ENCODE assay signal across 10 mouse cellular contexts in genomic region chr7:70325381-70325780, GRCm38 (mm10). TPM values are rescaled to one million over a fixed set of nuclear protein-coding genes. Genes with fewer than 3 reads are reported as not detected.
A peak's percentile ranks its signal among the peaks of the same experiment; 100 is the strongest.
DNase-seq lines count a peak whose midpoint lies in the region; ATAC-seq and TF ChIP-seq lines count a peak whose summit lies in the region.
"Had no signal": no experiment of that assay in that cellular context is flagged by ENCODE, and none has a peak within 500 bp of the region (broad histone marks: within the 10 kb centered on the region; RNA-seq: fewer than 3 reads in every experiment).

No protein-coding gene starts in this region.

- TF ChIP-seq CTCF in stomach, postnatal 0 days (IDR thresholded peaks at IDR 0.05; ENCODE audit: low read depth) = no peak; the same call in 1 of the 2 replicates

- H3K9me3 ChIP-seq in neural tube, embryonic 15.5 days (replicated peaks) = no peaks in the 10 kb centered on the region
- no peaks in the 10 kb centered on the region for H3K9me3 ChIP-seq in forebrain, embryonic 10.5 days
- no peaks in the 10 kb centered on the region for H3K9me3 ChIP-seq in stomach, postnatal 0 days (ENCODE audit: control insufficient read depth, low read length)
- H3K9me3 ChIP-seq in intestine, embryonic 16.5 days (ENCODE audit: control insufficient read depth, low read length) = no peaks in the 10 kb centered on the region
- H3K9me3 ChIP-seq: embryonic facial prominence, embryonic 15.5 days had no signal

- no peak overlapping the region for H3K9ac ChIP-seq in neural tube, embryonic 15.5 days (replicated peaks)
- H3K9ac ChIP-seq in stomach, postnatal 0 days (ENCODE audit: low read length) = peak overlapping the region; percentile 35; the same call in 1 of the 2 replicates
- no peak overlapping the region for H3K9ac ChIP-seq in intestine, embryonic 16.5 days (ENCODE audit: low read depth, low read length)
- H3K9ac ChIP-seq: embryonic facial prominence, embryonic 15.5 days had no signal

- H3K4me2 ChIP-seq in neural tube, embryonic 15.5 days = no peak overlapping the region
- H3K4me2 ChIP-seq in stomach, postnatal 0 days (replicated peaks; ENCODE audit: low read depth) = peak overlapping the region; percentile 42
- no peak overlapping the region for H3K4me2 ChIP-seq in intestine, embryonic 16.5 days (ENCODE audit: low read depth, low read length)
- H3K4me2 ChIP-seq: embryonic facial prominence, embryonic 15.5 days had no signal

- no peaks in the 10 kb centered on the region for H3K36me3 ChIP-seq in neural tube, embryonic 15.5 days
- no peaks in the 10 kb centered on the region for H3K36me3 ChIP-seq in forebrain, embryonic 10.5 days (replicated peaks)
- no peaks in the 10 kb centered on the region for H3K36me3 ChIP-seq in stomach, postnatal 0 days (ENCODE audit: control insufficient read depth, insufficient read depth, low read length)
- no peaks in the 10 kb centered on the region for H3K36me3 ChIP-seq in intestine, embryonic 16.5 days (ENCODE audit: control insufficient read depth, insufficient read depth, low read length)
- H3K36me3 ChIP-seq: embryonic facial prominence, embryonic 15.5 days had no signal

- no peak overlapping the region for H3K4me3 ChIP-seq in neural tube, embryonic 15.5 days (replicated peaks)
- peak overlapping the region; percentile 38 for H3K4me3 ChIP-seq in forebrain, embryonic 10.5 days
- peak overlapping the region; percentile 17; the same call in 1 of the 2 replicates for H3K4me3 ChIP-seq in stomach, postnatal 0 days (ENCODE audit: low read depth, low read length)
- no peak overlapping the region for H3K4me3 ChIP-seq in intestine, embryonic 16.5 days (ENCODE audit: low read length)
- H3K4me3 ChIP-seq: embryonic facial prominence, embryonic 15.5 days; megakaryocyte, embryonic 14.5 days had no signal

- WGBS in neural tube, embryonic 15.5 days = 2% methylated on average over 18 of the region's 18 CpGs
- WGBS in forebrain, embryonic 10.5 days = under 1% methylated on average over 18 of the region's 18 CpGs
- WGBS in stomach, postnatal 0 days = 24% methylated on average over 18 of the region's 18 CpGs
- 5% methylated on average over 18 of the region's 18 CpGs for WGBS in intestine, embryonic 16.5 days

- intact Hi-C loops in gastrocnemius, postnatal 36 days (cut with DNase I) = no loop called here

- H3K4me1 ChIP-seq in neural tube, embryonic 15.5 days = peaks cover 5% of the 10 kb centered on the region; the same call in 1 of the 2 replicates
- H3K4me1 ChIP-seq in forebrain, embryonic 10.5 days = peaks cover 65% of the 10 kb centered on the region
- H3K4me1 ChIP-seq in stomach, postnatal 0 days (replicated peaks; ENCODE audit: control insufficient read depth, insufficient read depth) = no peaks in the 10 kb centered on the region
- H3K4me1 ChIP-seq in intestine, embryonic 16.5 days (ENCODE audit: control insufficient read depth, insufficient read depth, low read length) = no peaks in the 10 kb centered on the region
- H3K4me1 ChIP-seq: megakaryocyte, embryonic 14.5 days had no signal

- no peak for TF ChIP-seq EP300 in stomach, postnatal 0 days (optimal IDR thresholded peaks at IDR 0.05)

- no peak for ATAC-seq in neural tube, embryonic 15.5 days (ENCODE audit: low FRiP score)
- ATAC-seq in stomach, postnatal 0 days (ENCODE audit: low FRiP score, low TSS enrichment) = peak; percentile 75
- no peak for ATAC-seq in intestine, embryonic 16.5 days
- ATAC-seq: activated CD4-positive, CD25-positive, alpha-beta regulatory T cell, adult 4 months had no signal

- H3K27ac ChIP-seq in neural tube, embryonic 15.5 days (replicated peaks) = no peak overlapping the region
- peak overlapping the region; percentile 93 for H3K27ac ChIP-seq in forebrain, embryonic 10.5 days
- H3K27ac ChIP-seq in stomach, postnatal 0 days (replicated peaks) = peak overlapping the region; percentile 56; the same call in 1 of the 2 replicates
- no peak overlapping the region for H3K27ac ChIP-seq in intestine, embryonic 16.5 days (ENCODE audit: low read length)
- H3K27ac ChIP-seq: embryonic facial prominence, embryonic 15.5 days had no signal

- H3K27me3 ChIP-seq in neural tube, embryonic 15.5 days (replicated peaks) = peaks cover 86% of the 10 kb centered on the region
- peaks cover 99% of the 10 kb centered on the region for H3K27me3 ChIP-seq in forebrain, embryonic 10.5 days (ENCODE audit: poor library complexity, severe bottlenecking)
- peaks cover 4% of the 10 kb centered on the region; the same call in 1 of the 2 replicates for H3K27me3 ChIP-seq in stomach, postnatal 0 days (ENCODE audit: control insufficient read depth, insufficient read depth, low read length)
- H3K27me3 ChIP-seq in intestine, embryonic 16.5 days (replicated peaks; ENCODE audit: control insufficient read depth, insufficient read depth, low read length) = peaks cover 57% of the 10 kb centered on the region

- peak; percentile 68 for DNase-seq in neural tube, embryonic 10.5 days (ENCODE audit: extremely low spot score, low spot score)
- peak; percentile 59 for DNase-seq in forebrain, embryonic 10.5 days (ENCODE audit: extremely low spot score, low spot score)
- peak; percentile 30 for DNase-seq in kidney, postnatal 10 days
- DNase-seq in stomach, postnatal 0 days (ENCODE audit: low spot score) = peak; percentile 65
- no peak for DNase-seq in gastrocnemius, postnatal 36 days

RNA-seq across cellular contexts. Expression of gene Nr2f2, which starts 41.2 kb away (rescaled TPM):
- polyA plus RNA-seq in neural tube, embryonic 15.5 days (2015; fragmentation: Nextera tagmentation; extraction: Ambion mirVana) = 60.3 and 62.5 TPM in 2 replicates
- 82.3 and 82.7 TPM in 2 replicates for polyA plus RNA-seq in forebrain, embryonic 10.5 days (2016; fragmentation: Nextera tagmentation; extraction: Ambion mirVana)
- 52.8 and 53.9 TPM in 2 replicates for polyA plus RNA-seq in stomach, postnatal 0 days (2015; fragmentation: Nextera tagmentation; extraction: Ambion mirVana)
- 10 to 100 TPM; 12.7 to 19.4 TPM for total RNA-seq in gastrocnemius, postnatal 36 days (2021)
- polyA plus RNA-seq in intestine, embryonic 16.5 days (2015; fragmentation: Nextera tagmentation; extraction: Ambion mirVana) = 22.2 and 24.6 TPM in 2 replicates
- polyA plus RNA-seq: activated CD4-positive, CD25-positive, alpha-beta regulatory T cell, adult 4 months had no signal

Comparison
In these comparisons a context has a peak if more than half of its experiments do, and no peak if none do; other contexts are left out.
1. DNase-seq: peak in neural tube, embryonic 10.5 days (single experiment), forebrain, embryonic 10.5 days (single experiment), kidney, postnatal 10 days (single experiment) and stomach, postnatal 0 days (single experiment); none in gastrocnemius, postnatal 36 days (0 of 2).
2. H3K27ac ChIP-seq: peak in forebrain, embryonic 10.5 days (single experiment) and stomach, postnatal 0 days (single experiment); none in neural tube, embryonic 15.5 days (single experiment) and intestine, embryonic 16.5 days (single experiment).
3. H3K4me3 ChIP-seq: peak in forebrain, embryonic 10.5 days (single experiment) and stomach, postnatal 0 days (single experiment); none in neural tube, embryonic 15.5 days (single experiment) and intestine, embryonic 16.5 days (single experiment).